ENCODE assay signal across 13 mouse cellular contexts in genomic region chr17:85680851-85681550, GRCm38 (mm10). TPM values are rescaled to one million over a fixed set of nuclear protein-coding genes. Genes with fewer than 3 reads are reported as not detected.
A peak's percentile ranks its signal among the peaks of the same experiment; 100 is the strongest.
DNase-seq lines count a peak whose midpoint lies in the region; ATAC-seq and TF ChIP-seq lines count a peak whose summit lies in the region.
"Had no signal": no experiment of that assay in that cellular context is flagged by ENCODE, and none has a peak within 500 bp of the region (broad histone marks: within the 10 kb centered on the region; RNA-seq: fewer than 3 reads in every experiment).

No protein-coding gene starts in this region.

- H3K27ac ChIP-seq in heart, embryonic 15.5 days, result no peak overlapping the region
- no peak overlapping the region for H3K27ac ChIP-seq in midbrain, embryonic 11.5 days (ENCODE audit: low read depth, low read length)
- no peak overlapping the region for H3K27ac ChIP-seq in midbrain, postnatal 0 days (ENCODE audit: low read depth, low read length)
- no peak overlapping the region for H3K27ac ChIP-seq in liver, embryonic 11.5 days (ENCODE audit: low read depth, low read length)

- intact Hi-C loops in heart, postnatal 14 days (cut with DNase I), result no loop called here

- H3K27me3 ChIP-seq in heart, embryonic 15.5 days, result peaks cover 92% of the 10 kb centered on the region
- peaks cover 78% of the 10 kb centered on the region for H3K27me3 ChIP-seq in midbrain, embryonic 11.5 days (ENCODE audit: control insufficient read depth, insufficient read depth, low read length)
- peaks cover 76% of the 10 kb centered on the region for H3K27me3 ChIP-seq in midbrain, postnatal 0 days (ENCODE audit: insufficient read depth, low read length)
- H3K27me3 ChIP-seq in liver, embryonic 11.5 days (replicated peaks; ENCODE audit: control insufficient read depth, insufficient read depth, low read length), result peaks cover 92% of the 10 kb centered on the region

- no peak overlapping the region for H3K9ac ChIP-seq in heart, embryonic 15.5 days
- H3K9ac ChIP-seq in midbrain, embryonic 11.5 days (ENCODE audit: low read length), result no peak overlapping the region
- H3K9ac ChIP-seq in midbrain, postnatal 0 days (replicated peaks; ENCODE audit: low read length, poor library complexity, severe bottlenecking), result no peak overlapping the region
- H3K9ac ChIP-seq in liver, embryonic 11.5 days (ENCODE audit: low read depth, low read length), result no peak overlapping the region

- H3K36me3 ChIP-seq in heart, embryonic 15.5 days, result no peaks in the 10 kb centered on the region
- H3K36me3 ChIP-seq in midbrain, embryonic 11.5 days (ENCODE audit: control insufficient read depth, insufficient read depth, low read length), result no peaks in the 10 kb centered on the region
- H3K36me3 ChIP-seq in midbrain, postnatal 0 days (ENCODE audit: insufficient read depth, low read length), result no peaks in the 10 kb centered on the region
- no peaks in the 10 kb centered on the region for H3K36me3 ChIP-seq in liver, embryonic 11.5 days (ENCODE audit: control insufficient read depth, insufficient read depth, low read length)

- H3K4me3 ChIP-seq in heart, embryonic 15.5 days, result peak overlapping the region; percentile 39; the same call in 1 of the 2 replicates
- no peak overlapping the region for H3K4me3 ChIP-seq in midbrain, embryonic 11.5 days (ENCODE audit: low read depth, low read length)
- H3K4me3 ChIP-seq in midbrain, postnatal 0 days (ENCODE audit: low read depth, low read length), result no peak overlapping the region
- no peak overlapping the region for H3K4me3 ChIP-seq in liver, embryonic 11.5 days (ENCODE audit: low read depth, low read length)

- TF ChIP-seq CTCF in midbrain, postnatal 0 days (IDR thresholded peaks at IDR 0.05), result no peak

- WGBS in heart, embryonic 15.5 days, result 7% methylated on average over 19 of the region's 19 CpGs
- 3% methylated on average over 19 of the region's 19 CpGs for WGBS in midbrain, embryonic 11.5 days
- WGBS in midbrain, postnatal 0 days, result 2% methylated on average over 19 of the region's 19 CpGs
- WGBS in liver, embryonic 11.5 days, result 3% methylated on average over 19 of the region's 19 CpGs

- peak overlapping the region; percentile 62 for H3K4me2 ChIP-seq in heart, embryonic 15.5 days
- no peak overlapping the region for H3K4me2 ChIP-seq in midbrain, embryonic 11.5 days
- H3K4me2 ChIP-seq in midbrain, postnatal 0 days (ENCODE audit: low read depth, low read length, poor library complexity, severe bottlenecking), result no peak overlapping the region
- H3K4me2 ChIP-seq in liver, embryonic 11.5 days, result no peak overlapping the region

- no peaks in the 10 kb centered on the region for H3K9me3 ChIP-seq in heart, embryonic 15.5 days (replicated peaks)
- no peaks in the 10 kb centered on the region for H3K9me3 ChIP-seq in midbrain, embryonic 11.5 days (ENCODE audit: control insufficient read depth, low read length)
- no peaks in the 10 kb centered on the region for H3K9me3 ChIP-seq in midbrain, postnatal 0 days (ENCODE audit: low read length)
- H3K9me3 ChIP-seq in liver, embryonic 11.5 days (ENCODE audit: control insufficient read depth, low read length), result no peaks in the 10 kb centered on the region

- DNase-seq in heart, postnatal 14 days, result no peak
- peak; percentile 91 for DNase-seq in midbrain, embryonic 11.5 days (ENCODE audit: low spot score, missing footprints)
- no peak for DNase-seq in midbrain, postnatal 0 days (ENCODE audit: low spot score)
- peak; percentile 12 for DNase-seq in forelimb bud, embryonic 11.5 days (ENCODE audit: low read depth, low spot score)
- no peak for DNase-seq in liver, embryonic 11.5 days (ENCODE audit: low spot score)
- DNase-seq in adrenal gland, postnatal 36 days, result no peak
- DNase-seq: cerebellum, adult 2 months; kidney, postnatal 14 days; left cerebral cortex, postnatal 4 days; lung, adult 2 months; thymus, postnatal 14 days had no signal

- no peak for ATAC-seq in heart, embryonic 15.5 days (replicated peaks; ENCODE audit: insufficient number of reproducible peaks, insufficient read depth, low FRiP score, low read depth)
- no peak for ATAC-seq in midbrain, embryonic 11.5 days (ENCODE audit: low FRiP score)
- no peak for ATAC-seq in midbrain, postnatal 0 days (ENCODE audit: low FRiP score)
- no peak for ATAC-seq in liver, embryonic 11.5 days (replicated peaks; ENCODE audit: low FRiP score)

- peaks cover 24% of the 10 kb centered on the region for H3K4me1 ChIP-seq in heart, embryonic 15.5 days (replicated peaks)
- peaks cover 2% of the 10 kb centered on the region for H3K4me1 ChIP-seq in midbrain, embryonic 11.5 days (ENCODE audit: control insufficient read depth, insufficient read depth, low read length)
- H3K4me1 ChIP-seq in midbrain, postnatal 0 days (ENCODE audit: insufficient read depth, low read length), result no peaks in the 10 kb centered on the region
- H3K4me1 ChIP-seq in liver, embryonic 11.5 days (replicated peaks; ENCODE audit: control insufficient read depth, insufficient read depth, low read length), result no peaks in the 10 kb centered on the region

RNA-seq across cellular contexts. Expression of gene Six2, which starts 7.1 kb away (rescaled TPM):
- polyA plus RNA-seq in heart, embryonic 15.5 days (2015; fragmentation: Nextera tagmentation; extraction: Ambion mirVana), result 0.21 and 2.2 TPM in 2 replicates
- total RNA-seq in heart, postnatal 14 days (2021), result under 1 TPM; 0.24 to 0.61 TPM
- 5.6 and 6.7 TPM in 2 replicates for polyA plus RNA-seq in midbrain, embryonic 11.5 days (2014; fragmentation: Nextera tagmentation; extraction: Ambion mirVana)
- total RNA-seq in midbrain, postnatal 0 days (2014; rRNA removed), result 0.24 and 1.3 TPM in 2 replicates
- 0.17 and 0.39 TPM in 2 replicates for polyA plus RNA-seq in midbrain, postnatal 0 days (2015; fragmentation: Nextera tagmentation; extraction: Ambion mirVana)
- polyA plus RNA-seq in liver, embryonic 11.5 days (2014; fragmentation: Nextera tagmentation; extraction: Ambion mirVana), result 0.69 and 1.0 TPM in 2 replicates
- total RNA-seq in adrenal gland, postnatal 36 days (2021), result not detected
- polyA plus RNA-seq: gonadal fat pad, adult 2 months had no signal

Comparison
In these comparisons a context has a peak if more than half of its experiments do, and no peak if none do; other contexts are left out.
1. DNase-seq: peak in midbrain, embryonic 11.5 days (single experiment) and forelimb bud, embryonic 11.5 days (single experiment); none in heart, postnatal 14 days (0 of 2), midbrain, postnatal 0 days (single experiment), liver, embryonic 11.5 days (single experiment) and adrenal gland, postnatal 36 days (0 of 2).